Mouse (Mus musculus): ENCODE measurements around the gene Arl15.
A peak's percentile ranks its signal among the peaks of the same experiment; 100 is the strongest.

Arl15 gene

GRCm38 (mm10) chr13:114052426-114053205, 258.3 kb downstream of the Arl15 start:
- DNase-seq (ENCODE audit: inconsistent age in 2 of 2, low spot score in 1 of 2) = no peak

- DNase-seq (ENCODE audit: inconsistent age in 2 of 2, low spot score in 1 of 2) = no peak
Observed at GRCm38 (mm10) chr13:114053261-114053660, 259.0 kb downstream of the Arl15 start.

GRCm38 (mm10) chr13:114055686-114056085, 261.4 kb downstream of the Arl15 start:
- DNase-seq (ENCODE audit: inconsistent age in 2 of 2, low spot score in 1 of 2) = no peak

GRCm38 (mm10) chr13:114060258-114060657, 266.0 kb downstream of the Arl15 start:
- no peak for DNase-seq (ENCODE audit: inconsistent age in 2 of 2, low spot score in 1 of 2)

- DNase-seq (ENCODE audit: inconsistent age in 2 of 2, low spot score in 1 of 2) = no peak
Observed at GRCm38 (mm10) chr13:114061234-114061633, 266.9 kb downstream of the Arl15 start.

GRCm38 (mm10) chr13:114064069-114064468, 269.8 kb downstream of the Arl15 start:
- no peak for DNase-seq (ENCODE audit: inconsistent age in 2 of 2, low spot score in 1 of 2)

- DNase-seq (ENCODE audit: inconsistent age in 2 of 2, low spot score in 1 of 2) = no peak
Observed at GRCm38 (mm10) chr13:114065012-114065411, 270.7 kb downstream of the Arl15 start.

GRCm38 (mm10) chr13:114068421-114068820, 274.1 kb downstream of the Arl15 start:
- no peak for DNase-seq (ENCODE audit: inconsistent age in 2 of 2, low spot score in 1 of 2)

- DNase-seq (ENCODE audit: inconsistent age in 2 of 2, low spot score in 1 of 2) = no peak
Observed at GRCm38 (mm10) chr13:114071439-114071838, 277.1 kb downstream of the Arl15 start.

- DNase-seq (ENCODE audit: inconsistent age in 2 of 2, low spot score in 1 of 2) = no peak
Observed at GRCm38 (mm10) chr13:114074471-114074870, 280.2 kb downstream of the Arl15 start.

GRCm38 (mm10) chr13:114075724-114076384, 281.5 kb downstream of the Arl15 start:
- peak in 1 of 2 experiments; percentile 83 for DNase-seq (ENCODE audit: inconsistent age in 2 of 2, low spot score in 1 of 2)

GRCm38 (mm10) chr13:114077181-114077580, 282.9 kb downstream of the Arl15 start:
- DNase-seq (ENCODE audit: inconsistent age in 2 of 2, low spot score in 1 of 2) = no peak

GRCm38 (mm10) chr13:114077584-114078270, 283.4 kb downstream of the Arl15 start:
- no peak for DNase-seq (ENCODE audit: inconsistent age in 2 of 2, low spot score in 1 of 2)

- no peak for DNase-seq (ENCODE audit: inconsistent age in 2 of 2, low spot score in 1 of 2)
Observed at GRCm38 (mm10) chr13:114078851-114079250, 284.5 kb downstream of the Arl15 start.

- no peak for DNase-seq (ENCODE audit: inconsistent age in 2 of 2, low spot score in 1 of 2)
Observed at GRCm38 (mm10) chr13:114079751-114080150, 285.4 kb downstream of the Arl15 start.

- no peak for DNase-seq (ENCODE audit: inconsistent age in 2 of 2, low spot score in 1 of 2)
Observed at GRCm38 (mm10) chr13:114080491-114080890, 286.2 kb downstream of the Arl15 start.

GRCm38 (mm10) chr13:114083570-114084138, 289.3 kb downstream of the Arl15 start:
- no peak for DNase-seq (ENCODE audit: inconsistent age in 2 of 2, low spot score in 1 of 2)

- no peak for DNase-seq (ENCODE audit: inconsistent age in 2 of 2, low spot score in 1 of 2)
Observed at GRCm38 (mm10) chr13:114085442-114085841, 291.1 kb downstream of the Arl15 start.

- no peak for DNase-seq (ENCODE audit: inconsistent age in 2 of 2, low spot score in 1 of 2)
Observed at GRCm38 (mm10) chr13:114086325-114086724, 292.0 kb downstream of the Arl15 start.

- no peak for DNase-seq (ENCODE audit: inconsistent age in 2 of 2, low spot score in 1 of 2)
Observed at GRCm38 (mm10) chr13:114086801-114087200, 292.5 kb downstream of the Arl15 start.

GRCm38 (mm10) chr13:114087696-114088465, 293.6 kb downstream of the Arl15 start:
- DNase-seq (ENCODE audit: inconsistent age in 2 of 2, low spot score in 1 of 2) = no peak
